8 mouse cellular contexts compared by ENCODE assay signal in the genomic region with DNA sequence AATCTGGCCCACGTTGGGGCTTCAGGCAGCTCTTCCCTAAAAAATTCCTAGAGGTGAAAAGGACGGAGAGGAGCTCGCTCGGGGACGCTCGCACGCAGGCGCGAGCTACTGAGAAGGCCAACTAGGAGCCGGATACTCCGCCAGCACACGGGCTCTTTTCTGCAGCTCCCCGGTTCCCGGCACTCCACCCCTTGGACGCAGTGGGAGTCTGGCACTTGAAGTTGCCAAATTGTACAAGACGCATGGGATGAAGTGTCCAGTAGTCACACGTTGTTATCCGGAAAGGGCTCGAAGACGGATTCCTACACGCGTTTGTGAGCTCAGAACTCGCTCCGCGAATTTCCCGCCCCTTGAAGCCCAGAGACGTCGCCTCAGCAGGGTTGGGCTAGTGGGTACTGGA. TPM values are rescaled to one million over a fixed set of nuclear protein-coding genes. Genes with fewer than 3 reads are reported as not detected.
DNase-seq lines count a peak whose midpoint lies in the region; ATAC-seq and TF ChIP-seq lines count a peak whose summit lies in the region.

No protein-coding gene starts in this region.

- no peak for ATAC-seq in forebrain, postnatal 0 days
- no peak for ATAC-seq in hindbrain, embryonic 15.5 days (ENCODE audit: low FRiP score, low read depth)
- peak; percentile 32; the same call in 1 of the 2 replicates for ATAC-seq in lung, embryonic 16.5 days (ENCODE audit: low read depth)
- no peak for ATAC-seq in granulocyte monocyte progenitor cell, adult 5-6 weeks (replicated peaks; ENCODE audit: poor library complexity, severe bottlenecking)

- H3K27me3 ChIP-seq in forebrain, postnatal 0 days (ENCODE audit: insufficient read depth, low read length) = peaks cover 33% of the 10 kb centered on the region
- H3K27me3 ChIP-seq in hindbrain, embryonic 15.5 days = peaks cover 26% of the 10 kb centered on the region
- H3K27me3 ChIP-seq in lung, embryonic 16.5 days (ENCODE audit: control insufficient read depth, insufficient read depth, low read depth, low read length) = peaks cover 15% of the 10 kb centered on the region
- H3K27me3 ChIP-seq in splenic B cell, adult 2 months (ENCODE audit: control insufficient read depth, insufficient read depth, low read length, poor library complexity, severe bottlenecking) = peaks cover 2% of the 10 kb centered on the region; the same call in 1 of the 2 replicates

- peak; percentile 51 to 62 for DNase-seq in urinary bladder, postnatal 4 days (ENCODE audit: low spot score in 2 of 2)
- no peak for DNase-seq in urinary bladder, postnatal 25 days (ENCODE audit: low spot score)
- DNase-seq in forebrain, postnatal 0 days = peak; percentile 31
- peak; percentile 5 for DNase-seq in splenic B cell, adult 2 months (ENCODE audit: low read depth, low spot score)
- DNase-seq in layer of hippocampus, adult 8-10 months (ENCODE audit: low spot score in 2 of 2) = no peak

- H3K9me3 ChIP-seq in forebrain, postnatal 0 days (ENCODE audit: low read length) = no peaks in the 10 kb centered on the region
- no peaks in the 10 kb centered on the region for H3K9me3 ChIP-seq in hindbrain, embryonic 15.5 days
- H3K9me3 ChIP-seq in lung, embryonic 16.5 days (ENCODE audit: control insufficient read depth, low read length) = no peaks in the 10 kb centered on the region

- no peaks in the 10 kb centered on the region for H3K36me3 ChIP-seq in forebrain, postnatal 0 days (ENCODE audit: insufficient read depth)
- H3K36me3 ChIP-seq in hindbrain, embryonic 15.5 days = no peaks in the 10 kb centered on the region
- H3K36me3 ChIP-seq in lung, embryonic 16.5 days (ENCODE audit: control insufficient read depth, insufficient read depth, low read length) = no peaks in the 10 kb centered on the region
- no peaks in the 10 kb centered on the region for H3K36me3 ChIP-seq in splenic B cell, adult 2 months (ENCODE audit: control insufficient read depth, insufficient read depth, low read length, poor library complexity, severe bottlenecking)

- no peak for TF ChIP-seq CTCF in forebrain, postnatal 0 days (IDR thresholded peaks at IDR 0.05; ENCODE audit: low read depth)

- peaks cover 18% of the 10 kb centered on the region; the same call in 1 of the 2 replicates for H3K4me1 ChIP-seq in forebrain, postnatal 0 days (ENCODE audit: insufficient read depth)
- peaks cover 46% of the 10 kb centered on the region for H3K4me1 ChIP-seq in hindbrain, embryonic 15.5 days (replicated peaks)
- peaks cover 22% of the 10 kb centered on the region for H3K4me1 ChIP-seq in lung, embryonic 16.5 days (replicated peaks; ENCODE audit: control insufficient read depth, insufficient read depth, low read length)

- H3K4me3 ChIP-seq in forebrain, postnatal 0 days (ENCODE audit: low read depth, low read length) = peak overlapping the region; percentile 44
- peak overlapping the region; percentile 47 for H3K4me3 ChIP-seq in hindbrain, embryonic 15.5 days
- H3K4me3 ChIP-seq in lung, embryonic 16.5 days (ENCODE audit: low read length) = peak overlapping the region; percentile 52

- WGBS in forebrain, postnatal 0 days = 2% methylated on average over 28 of the region's 28 CpGs
- WGBS in hindbrain, embryonic 15.5 days = under 1% methylated on average over 28 of the region's 28 CpGs
- under 1% methylated on average over 28 of the region's 28 CpGs for WGBS in lung, embryonic 16.5 days

- 0 out of 2 replicates have a peak overlapping the region, but pooled peaks have one; percentile 10 for H3K9ac ChIP-seq in forebrain, postnatal 0 days
- H3K9ac ChIP-seq in hindbrain, embryonic 15.5 days = peak overlapping the region; percentile 36; the same call in 1 of the 2 replicates
- peak overlapping the region; percentile 73 for H3K9ac ChIP-seq in lung, embryonic 16.5 days (ENCODE audit: low read length)

- no peak overlapping the region for H3K27ac ChIP-seq in forebrain, postnatal 0 days (ENCODE audit: low read depth, low read length)
- no peak overlapping the region for H3K27ac ChIP-seq in hindbrain, embryonic 15.5 days (replicated peaks)
- peak overlapping the region; percentile 14 for H3K27ac ChIP-seq in lung, embryonic 16.5 days (ENCODE audit: low read length)

- peak overlapping the region; percentile 87 for H3K4me2 ChIP-seq in forebrain, postnatal 0 days (ENCODE audit: low read depth)
- H3K4me2 ChIP-seq in hindbrain, embryonic 15.5 days = peak overlapping the region; percentile 85
- H3K4me2 ChIP-seq in lung, embryonic 16.5 days (ENCODE audit: low read depth, low read length) = peak overlapping the region; percentile 70

RNA-seq across cellular contexts. Expression of a gene that starts 0.8 kb away (rescaled TPM):
- 12.4 and 29.8 TPM in 2 replicates for total RNA-seq in forebrain, postnatal 0 days (2014; rRNA removed)
- 5.2 and 7.0 TPM in 2 replicates for polyA plus RNA-seq in forebrain, postnatal 0 days (2015; fragmentation: Nextera tagmentation; extraction: Ambion mirVana)
- 5.9 and 7.7 TPM in 2 replicates for polyA plus RNA-seq in hindbrain, embryonic 15.5 days (2015; fragmentation: Nextera tagmentation; extraction: Ambion mirVana)
- polyA plus RNA-seq in lung, embryonic 16.5 days (2015; fragmentation: Nextera tagmentation; extraction: Ambion mirVana) = 16.5 and 18.0 TPM in 2 replicates
- not detected in 2 replicates for total RNA-seq in granulocyte monocyte progenitor cell, adult 5-6 weeks (2014; fragmentation: Nextera tagmentation)
- not detected in 2 replicates for total RNA-seq in granulocyte monocyte progenitor cell, adult 5-6 weeks (2017)
- total RNA-seq in layer of hippocampus, adult 8-10 months (2022) = 1 to 10 TPM; 4.8 to 8.2 (median 6.1) TPM

RNA-seq across cellular contexts. Expression of a gene that starts 40.2 kb away (rescaled TPM):
- 435 and 605 TPM in 2 replicates for total RNA-seq in forebrain, postnatal 0 days (2014; rRNA removed)
- 956 and 1,227 TPM in 2 replicates for polyA plus RNA-seq in forebrain, postnatal 0 days (2015; fragmentation: Nextera tagmentation; extraction: Ambion mirVana)
- 828 and 936 TPM in 2 replicates for polyA plus RNA-seq in hindbrain, embryonic 15.5 days (2015; fragmentation: Nextera tagmentation; extraction: Ambion mirVana)
- polyA plus RNA-seq in lung, embryonic 16.5 days (2015; fragmentation: Nextera tagmentation; extraction: Ambion mirVana) = 676 and 713 TPM in 2 replicates
- total RNA-seq in granulocyte monocyte progenitor cell, adult 5-6 weeks (2014; fragmentation: Nextera tagmentation) = 515 and 743 TPM in 2 replicates
- 166 and 202 TPM in 2 replicates for total RNA-seq in granulocyte monocyte progenitor cell, adult 5-6 weeks (2017)
- total RNA-seq in layer of hippocampus, adult 8-10 months (2022) = 100 to 1,000 TPM; 317 to 352 (median 338) TPM

Comparison
In these comparisons a context has a peak if more than half of its experiments do, and no peak if none do; other contexts are left out.
1. DNase-seq: peak in urinary bladder, postnatal 4 days (2 of 2), forebrain, postnatal 0 days (single experiment) and splenic B cell, adult 2 months (single experiment); none in urinary bladder, postnatal 25 days (single experiment) and layer of hippocampus, adult 8-10 months (0 of 2).
2. H3K9ac ChIP-seq: peak in every context shown above with its lines; median percentile 73 in lung, embryonic 16.5 days; 36 in hindbrain, embryonic 15.5 days; 10 in forebrain, postnatal 0 days.
3. RNA of a gene that starts 0.8 kb away (total RNA-seq): 12.4 to 29.8 TPM in forebrain, postnatal 0 days and 4.8 to 8.2 TPM in layer of hippocampus, adult 8-10 months; not detected in granulocyte monocyte progenitor cell, adult 5-6 weeks; every median in the first group is over 4 times any median in the second.
4. Peak in every context shown above with its lines, with median percentiles within 50 percentile points of each other: H3K4me2 ChIP-seq and H3K4me3 ChIP-seq.